Mouse (Mus musculus) embryo, embryonic 10 days (tissue): ENCODE data around the gene Cct7.

Experiments
- DNase-seq: peaks from one replicate; pipeline ENCODE4 v3.0.0-alpha.2; 2015; ENCODE audit warnings: low spot score

Gene Cct7

GRCm38 (mm10) chr6:85452816-85453215 lies 1.5 kb downstream of the Cct7 start:
- DNase-seq = peak; percentile 25

GRCm38 (mm10) chr6:85459621-85460020 lies 8.3 kb downstream of the Cct7 start:
- DNase-seq = no peak

- DNase-seq = peak; percentile 22
Observed at GRCm38 (mm10) chr6:85465381-85465780, 14.1 kb downstream of the Cct7 start.

GRCm38 (mm10) chr6:85469660-85470430 lies 18.5 kb downstream of the Cct7 start:
- DNase-seq = no peak

- no peak for DNase-seq
Observed at GRCm38 (mm10) chr6:85471962-85472361, 20.6 kb downstream of the Cct7 start.

- DNase-seq = no peak
Observed at GRCm38 (mm10) chr6:85472542-85472941, 21.2 kb downstream of the Cct7 start.

- DNase-seq = no peak
Observed at GRCm38 (mm10) chr6:85475581-85475980, 24.3 kb downstream of the Cct7 start.

GRCm38 (mm10) chr6:85477366-85477917 lies 26.1 kb downstream of the Cct7 start:
- DNase-seq = peak; percentile 63

- DNase-seq = no peak
Observed at GRCm38 (mm10) chr6:85478416-85478815, 27.1 kb downstream of the Cct7 start.

- no peak for DNase-seq
Observed at GRCm38 (mm10) chr6:85479979-85480378, 28.7 kb downstream of the Cct7 start.

- DNase-seq = no peak
Observed at GRCm38 (mm10) chr6:85480685-85481084, 29.4 kb downstream of the Cct7 start.

- peak; percentile 24 for DNase-seq
Observed at GRCm38 (mm10) chr6:85483843-85484721, 32.8 kb downstream of the Cct7 start.

- no peak for DNase-seq
Observed at GRCm38 (mm10) chr6:85485738-85486137, 34.4 kb downstream of the Cct7 start.

GRCm38 (mm10) chr6:85488510-85488909 lies 37.2 kb downstream of the Cct7 start:
- peak; percentile 39 for DNase-seq

GRCm38 (mm10) chr6:85489717-85490116 lies 38.4 kb downstream of the Cct7 start:
- no peak for DNase-seq

- DNase-seq = no peak
Observed at GRCm38 (mm10) chr6:85490252-85490651, 38.9 kb downstream of the Cct7 start.

- no peak for DNase-seq
Observed at GRCm38 (mm10) chr6:85491606-85492005, 40.3 kb downstream of the Cct7 start.

GRCm38 (mm10) chr6:85496976-85497375 lies 45.7 kb downstream of the Cct7 start:
- no peak for DNase-seq

- peak; percentile 28 for DNase-seq
Observed at GRCm38 (mm10) chr6:85498147-85498546, 46.8 kb downstream of the Cct7 start.

GRCm38 (mm10) chr6:85500416-85500815 lies 49.1 kb downstream of the Cct7 start:
- DNase-seq = no peak

GRCm38 (mm10) chr6:85501571-85502102 lies 50.3 kb downstream of the Cct7 start:
- DNase-seq = no peak

GRCm38 (mm10) chr6:85502103-85502910 lies 51.0 kb downstream of the Cct7 start:
- DNase-seq = peak; percentile 51
